Mouse (Mus musculus): ENCODE measurements at regions not wholly inside any gene's neighbourhood (a gene's known extent, or its start where the extent isn't known, plus 50 kb on each side); places are given as distances from the start of the nearest gene placed in this dataset.

DNA sequence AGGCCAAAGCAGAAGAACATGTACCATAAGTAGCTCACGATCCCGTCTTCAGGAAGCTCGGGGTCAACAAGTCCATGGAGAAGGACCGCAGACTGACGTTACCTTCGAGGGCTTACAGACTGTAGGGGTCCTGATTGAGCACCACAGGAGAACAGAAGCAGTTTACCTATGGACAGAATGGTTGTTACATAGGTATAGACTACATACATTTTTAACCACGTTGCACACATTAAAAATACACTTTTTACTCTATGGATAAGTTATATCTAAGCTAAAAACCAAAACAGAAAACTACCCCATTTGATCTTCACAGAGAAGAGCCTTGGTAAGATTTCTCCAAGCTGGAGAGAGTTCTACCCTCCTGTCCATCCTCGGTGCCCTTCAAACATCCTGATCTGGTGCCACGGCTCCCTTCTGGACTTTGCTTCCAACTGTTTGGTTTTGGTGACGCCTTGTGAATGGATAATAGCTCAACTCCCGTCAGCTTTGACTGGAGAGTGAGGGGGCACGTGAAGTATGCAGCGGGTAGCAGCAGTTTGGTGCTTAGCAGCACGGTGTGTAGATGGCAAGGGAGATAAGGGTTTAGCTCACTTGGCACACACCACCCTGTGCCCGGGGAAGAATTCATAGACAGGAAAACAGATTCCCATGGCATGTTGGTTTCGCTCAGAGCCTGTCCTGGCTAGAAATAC, 117.9 kb upstream of the Cpsf6 start:
- TF ChIP-seq POLR2A (IDR thresholded peaks at IDR 0.05; ENCODE audit: low read depth, low read length): no peak
- no peak for TF ChIP-seq CTCF (IDR thresholded peaks at IDR 0.05; ENCODE audit: borderline replicate concordance, insufficient read depth, low read length)
